Mouse (Mus musculus) spleen, postnatal 14 days (tissue): ENCODE results near the gene Pja2.
"Not testable (repeated sequence)": the region's sequence is repeated elsewhere in the genome, so short reads cannot be mapped to it uniquely, and the experiment has no call there.

Experiments used
- DNase-seq, 2 experiments: peaks; one replicate each; pipeline ENCODE4 v3.0.0; 2021 to 2022; ENCODE audit warnings: low spot score in 2 of 2

Gene Pja2

GRCm38 (mm10) chr17:64281368-64281767 lies 50.3 kb downstream of the Pja2 start:
- DNase-seq: not testable (repeated sequence)

- no peak for DNase-seq
Observed at GRCm38 (mm10) chr17:64277649-64278212, 54.0 kb downstream of the Pja2 start.

GRCm38 (mm10) chr17:64276666-64277065 lies 55.0 kb downstream of the Pja2 start:
- no peak for DNase-seq

GRCm38 (mm10) chr17:64275188-64275587 lies 56.5 kb downstream of the Pja2 start:
- no peak for DNase-seq

- DNase-seq: no peak
Observed at GRCm38 (mm10) chr17:64274341-64275105, 57.2 kb downstream of the Pja2 start.

- DNase-seq: no peak
Observed at GRCm38 (mm10) chr17:64260571-64260970, 71.1 kb downstream of the Pja2 start.

GRCm38 (mm10) chr17:64248246-64248645 lies 83.5 kb downstream of the Pja2 start:
- DNase-seq: no peak

GRCm38 (mm10) chr17:64242898-64243297 lies 88.8 kb downstream of the Pja2 start:
- DNase-seq: no peak

GRCm38 (mm10) chr17:64242310-64242859 lies 89.3 kb downstream of the Pja2 start:
- DNase-seq: no peak

GRCm38 (mm10) chr17:64241544-64242292 lies 90.0 kb downstream of the Pja2 start:
- DNase-seq: no peak

GRCm38 (mm10) chr17:64232134-64232533 lies 99.6 kb downstream of the Pja2 start:
- DNase-seq: no peak

GRCm38 (mm10) chr17:64231637-64232036 lies 100.1 kb downstream of the Pja2 start:
- not testable (repeated sequence) for DNase-seq

- no peak for DNase-seq
Observed at GRCm38 (mm10) chr17:64231172-64231571, 100.5 kb downstream of the Pja2 start.
